In genomic region chr8:84968650-84969049, GRCm38 (mm10) we compare ENCODE assay signal across 8 mouse cellular contexts. TPM values are rescaled to one million over a fixed set of nuclear protein-coding genes. Genes with fewer than 3 reads are reported as not detected.
DNase-seq lines count a peak whose midpoint lies in the region; ATAC-seq lines count a peak whose summit lies in the region.

No protein-coding gene starts in this region.

- intact Hi-C loops in heart, postnatal 14 days (cut with DNase I) = no loop called here
- intact Hi-C loops in left cerebral cortex, postnatal 25 days (cut with DNase I) = no loop called here

- H3K4me2 ChIP-seq in hindbrain, embryonic 11.5 days (replicated peaks; ENCODE audit: low read depth, low read length) = peak overlapping the region; percentile 85
- peak overlapping the region; percentile 85 for H3K4me2 ChIP-seq in midbrain, embryonic 11.5 days

- peak; percentile 27 to 40 for DNase-seq in heart, adult 9 months (ENCODE audit: low spot score in 2 of 2)
- DNase-seq in heart, postnatal 14 days = no peak
- DNase-seq in adipocyte (ENCODE audit: low spot score) = peak; percentile 59
- peak; percentile 14 for DNase-seq in hindbrain, embryonic 11.5 days (ENCODE audit: low spot score)
- no peak for DNase-seq in midbrain, embryonic 11.5 days (ENCODE audit: low spot score, missing footprints)
- no peak for DNase-seq in frontal cortex, postnatal 36 days (ENCODE audit: low spot score in 2 of 2)
- no peak for DNase-seq in left cerebral cortex, postnatal 25 days (ENCODE audit: low spot score in 2 of 2)

- H3K9ac ChIP-seq in hindbrain, embryonic 11.5 days (ENCODE audit: low read depth, low read length) = peak overlapping the region; percentile 97
- H3K9ac ChIP-seq in midbrain, embryonic 11.5 days (ENCODE audit: low read length) = peak overlapping the region; percentile 99

- ATAC-seq in hindbrain, embryonic 11.5 days (ENCODE audit: low FRiP score) = no peak
- ATAC-seq in midbrain, embryonic 11.5 days (ENCODE audit: low FRiP score) = no peak
- no peak for ATAC-seq in megakaryocyte-erythroid progenitor cell, adult 5-6 weeks (replicated peaks; ENCODE audit: low FRiP score, low TSS enrichment, poor library complexity, severe bottlenecking)

- no peaks in the 10 kb centered on the region for H3K9me3 ChIP-seq in hindbrain, embryonic 11.5 days (ENCODE audit: control insufficient read depth, low read length)
- no peaks in the 10 kb centered on the region for H3K9me3 ChIP-seq in midbrain, embryonic 11.5 days (ENCODE audit: control insufficient read depth, low read length)

- peaks cover 15% of the 10 kb centered on the region for H3K4me1 ChIP-seq in hindbrain, embryonic 11.5 days (replicated peaks; ENCODE audit: control insufficient read depth, insufficient read depth, low read length)
- H3K4me1 ChIP-seq in midbrain, embryonic 11.5 days (ENCODE audit: control insufficient read depth, insufficient read depth, low read length) = peaks cover 24% of the 10 kb centered on the region

- 0 out of 2 replicates have a peak, but pooled peaks cover 2% of the 10 kb centered on the region for H3K36me3 ChIP-seq in hindbrain, embryonic 11.5 days (ENCODE audit: control insufficient read depth, insufficient read depth, low read length)
- H3K36me3 ChIP-seq in midbrain, embryonic 11.5 days (ENCODE audit: control insufficient read depth, insufficient read depth, low read length) = 0 out of 2 replicates have a peak, but pooled peaks cover 3% of the 10 kb centered on the region

- WGBS in hindbrain, embryonic 11.5 days = 39% methylated on average over 2 of the region's 2 CpGs
- WGBS in midbrain, embryonic 11.5 days = 40% methylated on average over 2 of the region's 2 CpGs

- no peaks in the 10 kb centered on the region for H3K27me3 ChIP-seq in hindbrain, embryonic 11.5 days (ENCODE audit: control insufficient read depth, insufficient read depth, low read length)
- no peaks in the 10 kb centered on the region for H3K27me3 ChIP-seq in midbrain, embryonic 11.5 days (ENCODE audit: control insufficient read depth, insufficient read depth, low read length)

- H3K4me3 ChIP-seq in hindbrain, embryonic 11.5 days (ENCODE audit: low read depth, low read length) = peak overlapping the region; percentile 89
- H3K4me3 ChIP-seq in midbrain, embryonic 11.5 days (ENCODE audit: low read depth, low read length) = peak overlapping the region; percentile 71

- peak overlapping the region; percentile 63; the same call in 1 of the 2 replicates for H3K27ac ChIP-seq in hindbrain, embryonic 11.5 days (ENCODE audit: low read depth, low read length)
- peak overlapping the region; percentile 57; the same call in 1 of the 2 replicates for H3K27ac ChIP-seq in midbrain, embryonic 11.5 days (ENCODE audit: low read depth, low read length)

RNA-seq across cellular contexts. Expression of gene Gm49661, which starts 0.6 kb away (rescaled TPM):
- 1 to 10 TPM; 1.1 to 2.7 TPM for total RNA-seq in heart, postnatal 14 days (2021)
- not detected in 2 replicates for polyA plus RNA-seq in hindbrain, embryonic 11.5 days (2014; fragmentation: Nextera tagmentation; extraction: Ambion mirVana)
- polyA plus RNA-seq in midbrain, embryonic 11.5 days (2014; fragmentation: Nextera tagmentation; extraction: Ambion mirVana) = not detected in 2 replicates
- 1 to 10 TPM in 1 of 2 experiments, not detected in 1; 3.5 TPM for total RNA-seq in left cerebral cortex, postnatal 25 days (2021)
- not detected in 2 replicates for total RNA-seq in megakaryocyte-erythroid progenitor cell, adult 5-6 weeks (2014; fragmentation: Nextera tagmentation)
- not detected in 2 replicates for total RNA-seq in megakaryocyte-erythroid progenitor cell, adult 5-6 weeks (2017)

RNA-seq across cellular contexts. Expression of gene Prdx2, which starts 0.7 kb away (rescaled TPM):
- total RNA-seq in heart, postnatal 14 days (2021) = 100 to 1,000 TPM; 627 to 727 TPM
- 1,367 and 1,409 TPM in 2 replicates for polyA plus RNA-seq in hindbrain, embryonic 11.5 days (2014; fragmentation: Nextera tagmentation; extraction: Ambion mirVana)
- 1,298 and 1,349 TPM in 2 replicates for polyA plus RNA-seq in midbrain, embryonic 11.5 days (2014; fragmentation: Nextera tagmentation; extraction: Ambion mirVana)
- total RNA-seq in left cerebral cortex, postnatal 25 days (2021) = 100 to 1,000 TPM; 340 to 356 TPM
- total RNA-seq in megakaryocyte-erythroid progenitor cell, adult 5-6 weeks (2014; fragmentation: Nextera tagmentation) = 898 and 1,004 TPM in 2 replicates
- 1,011 and 1,021 TPM in 2 replicates for total RNA-seq in megakaryocyte-erythroid progenitor cell, adult 5-6 weeks (2017)

RNA-seq across cellular contexts. Expression of gene Rnaseh2a, which starts 0.9 kb away (rescaled TPM):
- 10 to 100 TPM; 39.7 to 50.7 TPM for total RNA-seq in heart, postnatal 14 days (2021)
- 98.5 and 104 TPM in 2 replicates for polyA plus RNA-seq in hindbrain, embryonic 11.5 days (2014; fragmentation: Nextera tagmentation; extraction: Ambion mirVana)
- polyA plus RNA-seq in midbrain, embryonic 11.5 days (2014; fragmentation: Nextera tagmentation; extraction: Ambion mirVana) = 113 and 121 TPM in 2 replicates
- total RNA-seq in left cerebral cortex, postnatal 25 days (2021) = 10 to 100 TPM; 40.7 to 42.2 TPM
- 198 and 202 TPM in 2 replicates for total RNA-seq in megakaryocyte-erythroid progenitor cell, adult 5-6 weeks (2014; fragmentation: Nextera tagmentation)
- 119 and 151 TPM in 2 replicates for total RNA-seq in megakaryocyte-erythroid progenitor cell, adult 5-6 weeks (2017)

RNA-seq across cellular contexts. Expression of gene Junb, which starts 9.9 kb away (rescaled TPM):
- 10 to 100 TPM; 11.2 to 13.9 TPM for total RNA-seq in heart, postnatal 14 days (2021)
- 6.2 and 6.4 TPM in 2 replicates for polyA plus RNA-seq in hindbrain, embryonic 11.5 days (2014; fragmentation: Nextera tagmentation; extraction: Ambion mirVana)
- polyA plus RNA-seq in midbrain, embryonic 11.5 days (2014; fragmentation: Nextera tagmentation; extraction: Ambion mirVana) = 3.4 and 4.5 TPM in 2 replicates
- 10 to 100 TPM; 73.3 to 85.1 TPM for total RNA-seq in left cerebral cortex, postnatal 25 days (2021)
- 4.1 and 8.0 TPM in 2 replicates for total RNA-seq in megakaryocyte-erythroid progenitor cell, adult 5-6 weeks (2014; fragmentation: Nextera tagmentation)
- total RNA-seq in megakaryocyte-erythroid progenitor cell, adult 5-6 weeks (2017) = 57.8 and 74.2 TPM in 2 replicates

RNA-seq across cellular contexts. Expression of gene Hook2, which starts 21.8 kb away (rescaled TPM):
- 1 to 10 TPM; 1.6 to 2.0 TPM for total RNA-seq in heart, postnatal 14 days (2021)
- polyA plus RNA-seq in hindbrain, embryonic 11.5 days (2014; fragmentation: Nextera tagmentation; extraction: Ambion mirVana) = 9.5 and 10.3 TPM in 2 replicates
- 11.4 and 11.8 TPM in 2 replicates for polyA plus RNA-seq in midbrain, embryonic 11.5 days (2014; fragmentation: Nextera tagmentation; extraction: Ambion mirVana)
- 1 to 10 TPM; 7.2 to 8.5 TPM for total RNA-seq in left cerebral cortex, postnatal 25 days (2021)
- 7.7 and 9.6 TPM in 2 replicates for total RNA-seq in megakaryocyte-erythroid progenitor cell, adult 5-6 weeks (2014; fragmentation: Nextera tagmentation)
- total RNA-seq in megakaryocyte-erythroid progenitor cell, adult 5-6 weeks (2017) = 11.0 and 19.9 TPM in 2 replicates

Comparison
In these comparisons a context has a peak if more than half of its experiments do, and no peak if none do; other contexts are left out.
1. DNase-seq: peak in heart, adult 9 months (2 of 2), adipocyte (single experiment) and hindbrain, embryonic 11.5 days (single experiment); none in heart, postnatal 14 days (0 of 2), midbrain, embryonic 11.5 days (single experiment), frontal cortex, postnatal 36 days (0 of 2) and left cerebral cortex, postnatal 25 days (0 of 2).